Mouse (Mus musculus) lung, postnatal 0 days (tissue): ENCODE results near the gene Mpeg1.

Experiments
- CTCF ChIP-seq: IDR thresholded peaks from 2 replicates; pipeline ENCODE4 v1.5.1; 2016; ENCODE audit warnings: antibody characterized with exemption, mild to moderate bottlenecking
- EP300 ChIP-seq: IDR thresholded peaks from 2 replicates; pipeline ENCODE4 v1.6.1; 2016; ENCODE audit warnings: antibody characterized with exemption, mild to moderate bottlenecking, control low read depth

- TF ChIP-seq CTCF (no peak), EP300 (no peak)
Observed at GRCm38 (mm10) chr19:12494972-12495535, 34.5 kb downstream of the Mpeg1 start.
